Mouse (Mus musculus): ENCODE results near the gene Pwp2. TPM values are rescaled to one million over a fixed set of nuclear protein-coding genes. Genes with fewer than 3 reads are reported as not detected.
"Not testable (repeated sequence)": the region's sequence is repeated elsewhere in the genome, so short reads cannot be mapped to it uniquely, and the experiment has no call there.

Gene Pwp2
- polyA plus RNA-seq, 1 experiment: 4.7 TPM

DNA sequence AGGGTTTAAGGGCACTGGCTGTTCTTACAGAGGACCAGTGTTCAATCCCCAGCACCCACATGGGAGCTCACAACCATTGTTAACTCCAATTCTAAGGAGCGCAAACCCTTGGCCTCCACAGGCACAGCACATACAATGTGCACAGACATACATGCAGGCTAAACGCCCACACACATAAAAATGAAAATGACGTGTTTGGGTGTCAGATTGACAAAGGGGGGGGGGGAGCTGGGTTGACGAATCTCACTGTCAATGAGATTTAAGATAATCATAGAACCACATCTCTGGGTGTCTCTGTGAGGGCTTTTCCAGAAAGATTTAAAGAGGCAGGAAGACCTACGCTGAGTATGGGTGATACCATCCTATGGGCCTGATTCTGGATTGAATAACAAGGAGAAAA, 58.6 kb downstream of the Pwp2 start:
- 90% methylated on average over 5 of the region's 5 CpGs for WGBS
- no peaks in the 10 kb centered on the region for H3K4me1 ChIP-seq (ENCODE audit: control insufficient read depth, insufficient read depth, insufficient read length, low read length)
- TF ChIP-seq CTCF (IDR thresholded peaks at IDR 0.05; ENCODE audit: extremely low read depth, insufficient read length, insufficient replicate concordance, low read depth, low read length) (no peak), POLR2A (IDR thresholded peaks at IDR 0.05; ENCODE audit: low read depth, low read length) (no peak)
- no peak overlapping the region for H3K27ac ChIP-seq (ENCODE audit: insufficient read depth, low read depth, low read length)
- no peak overlapping the region for H3K4me3 ChIP-seq (ENCODE audit: low read depth, low read length)
- H3K36me3 ChIP-seq (ENCODE audit: control insufficient read depth, insufficient read depth, low read length): no peaks in the 10 kb centered on the region
- H3K27me3 ChIP-seq (ENCODE audit: control insufficient read depth, insufficient read depth, low read length): no peaks in the 10 kb centered on the region

- H3K36me3 ChIP-seq (ENCODE audit: control insufficient read depth, insufficient read depth, low read length): not testable (repeated sequence)
- WGBS: 88% methylated on average over 8 of the region's 8 CpGs
Observed at GRCm38 (mm10) chr10:78125061-78125460, 59.9 kb downstream of the Pwp2 start.

GRCm38 (mm10) chr10:78124137-78124536, 60.8 kb downstream of the Pwp2 start:
- not testable (repeated sequence) for H3K4me3 ChIP-seq (ENCODE audit: low read depth, low read length); H3K27me3 ChIP-seq (ENCODE audit: control insufficient read depth, insufficient read depth, low read length); H3K4me1 ChIP-seq (ENCODE audit: control insufficient read depth, insufficient read depth, insufficient read length, low read length); H3K27ac ChIP-seq (ENCODE audit: insufficient read depth, low read depth, low read length); H3K36me3 ChIP-seq (ENCODE audit: control insufficient read depth, insufficient read depth, low read length)
- 12% methylated on average over 6 of the region's 6 CpGs for WGBS

More at GRCm38 (mm10) chr10:78125061-78125460, 59.9 kb downstream of the Pwp2 start:
- not testable (repeated sequence) for H3K27ac ChIP-seq (ENCODE audit: insufficient read depth, low read depth, low read length); H3K27me3 ChIP-seq (ENCODE audit: control insufficient read depth, insufficient read depth, low read length); H3K4me1 ChIP-seq (ENCODE audit: control insufficient read depth, insufficient read depth, insufficient read length, low read length); H3K4me3 ChIP-seq (ENCODE audit: low read depth, low read length)

Other genes starting within 250 kb of the Pwp2 start
- 1.8 and 3.4 TPM in 2 replicates for gene Trpm2, start 214.6 kb downstream of the Pwp2 start, polyA plus RNA-seq (2012; rRNA removed)
- 11.0 and 14.6 TPM in 2 replicates for gene 1810043G02Rik, start 206.6 kb downstream of the Pwp2 start, polyA plus RNA-seq (2012; rRNA removed)
- gene Pfkl, start 175.1 kb downstream of the Pwp2 start, polyA plus RNA-seq (2012; rRNA removed): 31.2 and 39.0 TPM in 2 replicates
- 0.86 and 1.1 TPM in 2 replicates for gene Dnmt3l, start 143.2 kb downstream of the Pwp2 start, polyA plus RNA-seq (2012; rRNA removed)
- gene Aire, start 141.5 kb downstream of the Pwp2 start, polyA plus RNA-seq (2012; rRNA removed): 0.27 and 0.34 TPM in 2 replicates
- 6.8 and 9.7 TPM in 2 replicates for gene Icosl, start 115.8 kb downstream of the Pwp2 start, polyA plus RNA-seq (2012; rRNA removed)
- gene D10Jhu81e, start 15.4 kb downstream of the Pwp2 start, polyA plus RNA-seq (2012; rRNA removed): 56.4 and 63.8 TPM in 2 replicates
- 35.1 and 69.9 TPM in 2 replicates for gene Trappc10, start 59.5 kb upstream of the Pwp2 start, polyA plus RNA-seq (2012; rRNA removed)
- gene Agpat3, start 167.3 kb upstream of the Pwp2 start, polyA plus RNA-seq (2012; rRNA removed): 116 and 178 TPM in 2 replicates
- gene Rrp1, start 227.9 kb upstream of the Pwp2 start, polyA plus RNA-seq (2012; rRNA removed): 24.4 and 42.0 TPM in 2 replicates
- 11.8 and 21.1 TPM in 2 replicates for gene Cstb, start 240.5 kb upstream of the Pwp2 start, polyA plus RNA-seq (2012; rRNA removed)

Data from small intestine, adult 2 months (tissue).